Mouse (Mus musculus) adrenal gland, adult 18-20 months (tissue): ENCODE measurements at regions not wholly inside any gene's neighbourhood (a gene's known extent, or its start where the extent isn't known, plus 50 kb on each side); places are given as distances from the start of the nearest gene placed in this dataset.

Source experiments
- DNase-seq, 2 experiments: peaks; one replicate each; pipeline ENCODE4 v3.0.0; 2021 to 2022; ENCODE audit warnings: low spot score in 2 of 2

DNA sequence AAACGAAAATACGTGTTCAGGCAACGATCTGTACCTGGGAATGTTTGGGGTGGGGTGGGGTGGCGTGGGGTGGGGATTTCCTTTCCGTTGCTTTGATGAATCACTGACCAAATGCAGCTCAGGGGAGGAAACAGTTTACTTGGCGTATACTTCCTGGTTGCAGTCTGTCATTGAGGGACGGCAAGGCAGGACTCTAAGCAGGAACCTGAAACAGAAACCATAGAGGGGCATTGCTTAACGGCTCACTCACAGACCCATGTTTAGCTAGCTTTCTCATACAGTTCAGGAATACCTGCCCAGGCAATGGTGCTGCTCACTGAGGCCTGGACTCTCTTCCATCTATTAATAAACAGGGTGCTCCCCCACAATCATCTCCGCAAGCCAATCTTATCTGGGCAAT, 55.1 kb upstream of the Smox start:
- DNase-seq: no peak

DNA sequence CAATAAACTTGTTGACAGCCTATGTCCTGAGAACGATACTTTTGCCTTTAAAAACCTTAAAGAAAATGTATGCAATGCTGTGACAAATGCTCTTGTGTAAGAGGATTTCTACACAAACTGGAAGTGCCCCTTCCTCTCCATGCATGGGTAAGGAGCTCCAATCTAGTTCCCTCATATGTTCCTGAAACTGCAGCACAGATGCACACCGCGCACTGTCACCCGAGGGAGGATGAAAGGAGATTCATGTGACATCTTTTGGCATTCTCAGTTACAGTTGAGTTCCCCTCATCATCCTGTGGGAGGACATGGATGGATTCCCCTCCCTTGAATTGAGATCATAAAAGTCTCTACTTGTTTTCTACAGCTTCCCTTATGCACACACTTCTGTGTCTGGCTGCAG, 60.8 kb upstream of the Smox start:
- DNase-seq: no peak

DNA sequence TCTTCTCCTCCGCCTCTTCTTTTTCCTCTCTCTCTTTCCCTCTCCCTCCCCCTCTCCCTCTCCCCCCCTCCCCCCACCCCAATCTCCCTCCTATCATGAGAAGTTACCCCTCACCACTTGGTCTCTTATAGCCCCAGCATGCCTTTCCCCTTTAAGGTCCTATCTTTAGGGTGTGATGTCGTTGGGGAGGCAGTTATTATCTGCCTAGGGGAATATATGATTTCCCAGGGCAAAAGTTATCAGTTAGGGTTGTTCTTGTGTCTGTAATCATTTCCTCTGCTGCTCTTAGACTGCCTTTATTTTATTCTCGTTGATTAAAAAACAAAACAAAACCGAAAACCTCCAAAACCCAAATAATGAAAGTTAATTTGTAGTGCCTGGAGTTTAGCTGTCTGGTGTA, 63.2 kb upstream of the Smox start:
- no peak for DNase-seq

DNA sequence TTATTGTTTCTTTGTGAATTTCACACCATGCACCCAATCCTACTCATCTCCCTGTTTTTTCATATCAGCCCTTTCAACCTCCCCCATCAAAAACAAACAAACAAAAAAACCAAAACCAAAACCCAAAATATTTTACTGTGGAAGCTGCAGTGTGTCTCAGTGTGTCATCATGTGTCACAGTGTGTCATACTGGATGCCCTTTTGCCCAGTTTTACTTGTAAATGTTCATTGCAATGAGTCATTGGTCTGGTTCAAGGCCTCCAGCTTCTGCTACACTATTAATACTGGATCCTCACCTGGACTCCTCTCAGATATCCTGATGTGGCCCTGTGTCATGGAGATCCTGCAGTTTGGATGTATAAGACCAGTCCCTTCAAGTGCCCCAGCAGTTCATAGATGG, 64.4 kb upstream of the Smox start:
- no peak for DNase-seq

DNA sequence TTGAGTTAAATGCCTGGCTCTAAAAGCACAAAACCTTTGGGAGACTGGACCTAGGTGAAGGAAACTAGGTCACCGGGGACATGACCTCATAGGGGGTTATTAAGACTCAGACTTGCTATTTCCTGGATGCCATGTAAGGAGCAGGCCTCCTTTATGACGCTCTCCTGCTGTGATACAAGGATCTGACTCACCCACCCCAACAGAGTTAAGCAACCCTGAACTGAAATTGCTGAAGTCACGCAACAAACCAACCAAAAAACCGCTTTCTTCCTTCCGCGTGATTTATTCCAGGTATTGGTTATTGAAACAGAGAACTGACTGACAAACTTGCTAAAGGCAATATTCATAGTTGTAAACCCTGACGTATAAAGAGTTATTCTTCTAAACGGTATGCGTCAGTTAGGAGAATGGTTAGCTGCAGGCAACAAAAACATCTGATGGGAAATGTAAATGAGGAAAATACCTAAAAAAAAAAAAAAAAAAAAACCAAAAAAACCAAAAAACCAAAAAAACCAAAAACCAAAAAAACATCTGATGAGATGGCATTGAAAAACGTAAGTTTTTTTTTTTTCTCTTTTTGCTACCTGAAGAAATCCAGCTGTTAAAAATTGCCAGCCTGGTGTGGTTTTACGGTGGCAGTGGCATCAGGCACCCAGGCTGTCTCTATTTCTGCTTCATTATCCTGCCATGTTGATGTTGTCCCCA, 67.5 kb upstream of the Smox start:
- DNase-seq: no peak

DNA sequence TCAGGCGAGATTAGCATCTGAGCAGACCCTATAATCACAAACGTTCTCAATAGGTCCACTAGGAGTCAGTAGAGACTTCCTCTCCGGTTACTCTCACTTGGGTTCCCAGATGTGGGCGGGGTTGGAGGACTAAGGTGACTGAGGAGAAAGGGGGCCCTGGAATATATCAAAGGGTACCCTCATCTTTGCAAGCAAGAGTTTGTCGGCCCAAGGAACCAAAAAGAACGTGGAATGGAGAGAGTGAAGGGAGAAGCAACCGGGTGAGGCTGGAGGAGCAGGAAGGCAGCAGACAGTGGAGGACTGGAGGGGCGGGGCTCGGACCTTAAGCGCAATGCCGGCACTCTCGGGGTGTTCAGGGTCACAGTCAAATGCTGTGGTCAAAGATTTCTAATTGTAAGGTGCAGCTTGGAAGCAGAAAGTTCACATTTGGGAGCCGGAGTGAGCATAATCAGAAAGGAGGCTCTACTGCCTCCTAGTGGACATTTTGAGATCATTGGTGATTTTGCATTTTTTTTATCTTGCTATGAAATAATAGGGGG, 68.3 kb upstream of the Smox start:
- peak; percentile 40 to 51 for DNase-seq

DNA sequence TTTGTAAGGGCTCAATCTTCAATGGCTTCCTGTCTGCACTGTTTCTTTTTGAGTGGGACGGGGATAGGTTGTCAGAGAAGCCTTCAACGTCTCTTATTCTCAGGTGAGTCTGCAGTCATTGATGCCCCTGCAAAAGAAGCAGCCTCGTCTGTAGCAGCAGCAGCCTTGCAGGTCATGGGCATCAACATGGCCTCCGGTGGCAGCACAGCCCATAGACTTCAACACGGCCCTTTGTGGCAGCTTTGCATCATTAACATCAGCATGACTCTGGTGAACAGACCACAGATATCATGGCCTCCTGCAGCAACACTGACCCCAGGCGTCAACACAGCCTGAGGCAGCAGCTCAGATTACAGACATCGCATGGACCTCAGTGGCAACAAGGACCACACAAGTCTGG, 65.4 kb upstream of the Rnf24 start:
- DNase-seq: no peak

DNA sequence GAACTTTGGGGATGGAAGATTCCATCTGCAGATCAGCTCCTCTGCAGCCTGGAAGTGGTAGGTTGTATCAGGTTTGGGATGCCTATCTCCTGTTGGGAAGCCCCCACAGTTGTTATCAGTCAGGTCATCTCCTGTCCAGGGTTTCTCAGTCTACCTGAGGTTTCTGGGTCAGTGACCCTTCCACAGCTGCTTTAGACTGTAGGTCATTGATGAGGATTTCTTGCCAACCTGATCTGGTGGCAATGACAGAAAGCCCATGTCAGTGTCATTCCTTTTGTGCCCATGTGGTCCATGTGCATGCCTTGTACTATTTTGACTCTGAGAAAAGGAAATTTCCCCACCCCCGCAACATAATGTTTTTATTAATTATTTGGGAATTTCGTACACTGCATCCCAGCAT, 64.8 kb upstream of the Rnf24 start:
- no peak for DNase-seq

DNA sequence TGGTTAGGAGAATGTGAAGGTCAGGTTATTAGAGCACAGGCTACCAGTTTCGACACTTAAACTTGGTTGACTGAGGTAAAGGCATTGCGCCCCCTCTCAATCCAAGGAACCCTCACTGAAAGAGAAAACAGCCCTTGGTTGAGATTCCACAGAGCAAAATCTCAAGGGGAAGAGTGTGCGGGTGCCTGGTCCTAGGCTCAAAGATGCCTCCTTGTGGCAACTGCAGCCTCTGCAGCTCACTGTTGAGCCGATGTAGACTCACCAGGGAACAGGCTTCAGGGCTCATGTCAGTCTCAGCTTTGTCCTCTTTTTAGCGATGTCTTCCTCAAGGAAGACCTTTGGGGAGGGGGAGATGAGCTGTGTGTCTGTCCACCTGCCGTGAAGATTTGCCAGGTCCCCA, 63.8 kb upstream of the Rnf24 start:
- DNase-seq: peak; percentile 52 to 54

DNA sequence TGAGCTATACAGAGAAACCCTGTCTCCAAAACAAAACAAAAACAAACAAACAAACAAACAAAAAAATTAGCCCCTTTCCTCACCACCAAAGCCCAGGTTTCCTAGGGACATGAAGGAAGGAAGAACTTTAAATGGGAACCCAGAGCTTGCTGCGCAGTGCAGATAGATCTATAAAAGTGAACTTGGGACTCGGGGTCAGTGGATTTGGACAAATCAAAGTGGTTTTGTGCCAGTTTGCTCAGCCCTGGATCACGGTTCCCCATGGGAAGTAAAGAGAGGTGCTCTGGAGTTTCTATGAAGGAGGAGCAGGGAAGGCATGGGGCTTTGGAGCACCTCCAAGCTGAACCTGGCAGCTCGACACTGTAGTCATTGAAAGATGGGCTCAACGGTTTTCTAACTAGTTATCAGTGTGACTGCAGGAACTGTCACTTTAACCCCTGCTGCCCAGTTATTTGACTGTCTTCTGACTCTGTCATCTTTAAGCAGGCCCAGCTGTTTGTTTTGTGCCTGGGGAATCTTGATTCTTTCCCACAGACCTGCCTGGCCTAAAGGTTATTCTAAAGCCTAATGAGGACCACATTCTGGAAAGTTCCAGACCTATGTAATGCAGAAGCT, 58.3 kb upstream of the Rnf24 start:
- no peak for DNase-seq

DNA sequence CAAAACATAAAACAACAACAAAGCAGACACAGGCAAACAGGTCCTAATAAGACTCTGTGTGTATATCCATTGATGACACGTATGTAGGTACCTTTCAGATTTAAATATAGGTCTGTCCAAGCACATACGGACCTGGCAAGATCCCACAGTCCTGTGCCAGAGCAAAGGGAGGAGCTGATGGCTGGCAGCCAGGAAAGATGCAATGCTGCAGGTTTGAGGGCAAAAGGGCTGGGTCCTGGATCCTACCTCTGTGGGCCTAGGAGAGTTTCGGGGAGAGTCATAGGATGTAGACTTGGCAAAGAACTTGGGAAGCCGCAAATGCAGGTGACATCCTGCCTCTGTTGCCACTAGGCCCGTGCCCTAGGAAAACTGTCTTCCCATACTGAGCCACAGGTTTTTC, 54.6 kb upstream of the Rnf24 start:
- DNase-seq: no peak

DNA sequence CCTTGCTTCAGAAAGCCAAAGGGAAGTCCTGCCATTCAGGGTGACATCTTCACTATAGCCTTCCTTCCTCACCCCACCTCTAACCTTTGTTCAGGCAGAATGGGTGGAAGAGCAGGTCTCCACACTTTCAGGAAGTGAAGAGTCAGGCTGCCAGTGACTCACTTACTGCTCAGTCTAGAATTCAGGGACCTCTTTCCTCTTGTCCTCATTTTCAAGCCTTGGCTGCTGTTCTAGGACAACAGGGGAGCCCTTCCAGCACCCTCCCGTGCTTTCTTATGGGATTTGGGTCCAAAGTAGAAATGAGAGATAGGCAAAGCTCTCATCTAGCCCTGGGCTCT, 51.5 kb upstream of the Rnf24 start:
- DNase-seq: no peak

DNA sequence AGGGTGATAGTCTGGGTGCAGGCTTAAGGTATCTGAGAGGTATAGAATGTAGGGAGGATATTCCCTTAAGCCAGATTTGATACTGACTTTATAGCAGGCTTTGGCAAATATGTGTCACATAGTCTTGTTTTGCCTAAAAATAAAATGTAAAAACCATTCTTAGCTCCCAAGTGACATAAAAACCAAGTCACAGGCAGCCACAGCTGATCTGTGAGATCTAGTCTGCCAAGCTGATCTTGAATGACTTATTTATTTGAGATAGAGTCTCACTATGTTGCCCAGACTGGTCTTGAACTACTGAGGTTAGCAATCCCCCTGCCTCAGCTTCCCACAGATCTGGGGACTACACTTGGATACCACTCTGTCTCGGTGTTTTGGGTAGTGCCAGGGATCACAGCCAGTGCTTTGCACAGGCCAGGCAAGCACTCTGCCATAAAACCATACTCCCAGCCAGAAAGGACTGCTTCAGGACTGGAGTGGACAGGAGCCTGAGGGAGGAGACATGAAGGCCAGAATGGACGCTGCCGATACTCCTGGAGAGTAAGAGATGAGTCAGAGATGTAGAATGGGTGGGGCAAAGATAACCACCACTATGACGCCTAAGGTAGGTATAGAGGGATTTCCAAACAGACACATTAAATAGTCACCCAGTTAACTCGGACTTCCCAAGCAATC, 51.0 kb upstream of the Rnf24 start:
- DNase-seq: no peak
